Mouse (Mus musculus): ENCODE results near the gene Mtfr2. TPM values are rescaled to one million over a fixed set of nuclear protein-coding genes. Genes with fewer than 3 reads are reported as not detected.

Gene Mtfr2
- 1 to 10 TPM in 1 of 2 experiments, under 1 TPM in 1; 0.11 to 1.8 TPM for polyA plus RNA-seq (2017; shearing (Covaris generic))

GRCm38 (mm10) chr10:20347285-20348214 lies at the start of gene Mtfr2:
TSS of gene Mtfr2 (plus strand) at chr10:20347770.

GRCm38 (mm10) chr10:20311918-20312735 lies 35.4 kb upstream of the Mtfr2 start, which contains the start of gene Bclaf1:
TSS of gene Bclaf1 (plus strand) at chr10:20312469.

Other genes starting within 250 kb of the Mtfr2 start
- gene Map7, start 199.3 kb upstream of the Mtfr2 start, polyA plus RNA-seq (2017; shearing (Covaris generic)) = 10 to 100 TPM; 12.2 TPM
- 100 to 1,000 TPM; 138 to 154 TPM for gene Bclaf1, start 35.3 kb upstream of the Mtfr2 start, polyA plus RNA-seq (2017; shearing (Covaris generic))